Mouse (Mus musculus) kidney, postnatal 36 days (tissue): ENCODE measurements around the gene Tas2r140.
A peak's percentile ranks its signal among the peaks of the same experiment; 100 is the strongest.

Source experiments
- DNase-seq, 2 experiments: peaks; one replicate each; pipeline ENCODE4 v3.0.0; 2021 to 2022; ENCODE audit warnings: mixed read lengths in 2 of 2

Gene Tas2r140

DNA sequence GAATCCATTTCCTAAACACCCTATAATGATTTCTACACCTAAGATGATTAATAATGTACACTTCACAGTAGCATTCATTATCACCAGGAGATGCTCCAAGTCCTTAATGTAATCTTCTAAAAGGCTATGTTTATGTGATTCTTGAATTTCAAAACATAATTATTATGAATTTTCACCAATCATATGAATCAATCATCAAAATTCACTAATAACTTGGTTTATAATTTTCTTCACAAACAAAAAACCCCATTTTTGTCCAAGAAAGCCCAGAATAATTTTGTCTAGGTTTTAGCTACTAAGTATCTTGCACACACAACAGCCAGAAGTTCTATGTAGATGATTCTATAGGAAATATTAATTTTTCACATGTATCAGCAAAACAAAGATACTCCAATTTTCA lies at the start of gene Tas2r140:
Gene Tas2r140 (minus strand): TSS at position 101 of the 400 bp plus-strand sequence.
- no peak for DNase-seq

DNA sequence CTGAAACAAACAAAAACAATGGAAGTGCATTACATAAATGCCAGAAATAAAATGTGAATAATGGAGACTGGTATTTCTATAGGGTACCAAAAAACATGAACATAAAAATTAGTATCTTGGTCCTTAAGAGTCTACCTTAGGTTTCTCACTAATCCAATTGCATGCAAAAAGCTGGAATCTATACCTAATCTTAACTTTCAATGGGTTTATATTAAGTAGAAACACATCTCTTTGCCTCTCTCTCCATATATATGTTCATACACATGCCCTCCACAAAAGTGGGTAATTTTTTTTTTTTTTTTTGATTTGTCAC lies 48.9 kb upstream of the Tas2r140 start, which contains the start of gene Smim10l1:
Gene Smim10l1 (plus strand): TSS at position 301 of the 313 bp plus-strand sequence.
- no peak for DNase-seq

DNA sequence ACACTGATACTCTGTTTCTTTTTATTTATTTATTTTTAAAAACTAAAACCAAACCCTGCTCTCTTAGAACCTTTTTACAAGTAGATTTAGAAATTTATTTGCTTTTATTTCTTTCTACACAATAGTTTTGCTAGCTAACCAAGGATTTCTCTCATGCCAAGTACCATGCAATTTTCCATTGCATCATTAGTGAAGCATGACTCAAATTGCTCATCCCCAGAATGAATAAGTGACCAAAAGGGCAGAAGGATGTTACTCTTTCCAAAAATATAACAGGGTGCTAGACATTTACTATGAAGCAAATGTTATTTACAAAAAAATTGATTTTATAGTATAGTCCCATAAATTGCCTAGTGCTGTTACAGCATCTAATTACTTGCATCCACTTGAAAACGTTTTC lies 46.8 kb upstream of the Tas2r140 start:
- DNase-seq: peak in 1 of 2 experiments; percentile 5

DNA sequence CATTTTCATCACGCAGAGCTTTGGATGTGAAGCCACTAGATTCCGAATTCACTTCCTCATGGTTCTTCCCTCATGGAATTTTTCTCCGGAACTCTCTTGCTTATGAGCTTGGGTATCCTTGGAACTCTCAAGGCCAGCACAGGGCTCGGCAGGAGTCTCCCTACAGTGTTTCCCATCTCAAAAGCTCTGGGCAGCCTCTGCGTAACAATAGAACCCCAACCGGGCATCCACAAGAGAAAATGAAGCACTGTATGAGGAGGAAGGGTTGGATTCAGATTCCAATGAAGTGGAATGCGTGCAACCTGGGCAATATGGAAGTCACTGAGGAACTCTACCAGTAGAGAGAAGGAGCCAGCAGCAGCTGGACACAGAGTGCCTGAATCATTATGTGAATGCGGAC lies 36.6 kb upstream of the Tas2r140 start:
- no peak for DNase-seq

DNA sequence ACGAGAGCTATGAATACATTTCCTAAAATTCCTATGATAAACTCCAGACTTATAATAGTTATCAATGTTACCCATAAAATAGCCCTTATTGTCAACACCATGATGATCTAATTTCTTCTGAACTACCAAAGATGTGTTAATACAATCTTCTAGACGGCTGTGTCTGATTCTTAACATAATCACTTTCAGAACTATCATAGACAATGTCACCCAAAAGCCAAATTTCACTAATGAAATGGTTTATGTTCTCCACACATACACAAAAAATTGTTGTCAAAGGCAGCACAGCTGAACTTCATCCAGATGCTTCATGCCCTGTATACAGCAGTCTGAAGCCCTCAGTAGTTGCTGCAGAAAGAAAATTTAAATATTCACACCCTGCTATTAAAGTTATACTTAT lies 18.6 kb downstream of the Tas2r140 start, which contains the start of gene Tas2r103:
Gene Tas2r103 (minus strand): TSS at position 101 of the 400 bp plus-strand sequence.
- no peak for DNase-seq
